Comparison of ENCODE assay signal across 8 mouse cellular contexts in the genomic region with DNA sequence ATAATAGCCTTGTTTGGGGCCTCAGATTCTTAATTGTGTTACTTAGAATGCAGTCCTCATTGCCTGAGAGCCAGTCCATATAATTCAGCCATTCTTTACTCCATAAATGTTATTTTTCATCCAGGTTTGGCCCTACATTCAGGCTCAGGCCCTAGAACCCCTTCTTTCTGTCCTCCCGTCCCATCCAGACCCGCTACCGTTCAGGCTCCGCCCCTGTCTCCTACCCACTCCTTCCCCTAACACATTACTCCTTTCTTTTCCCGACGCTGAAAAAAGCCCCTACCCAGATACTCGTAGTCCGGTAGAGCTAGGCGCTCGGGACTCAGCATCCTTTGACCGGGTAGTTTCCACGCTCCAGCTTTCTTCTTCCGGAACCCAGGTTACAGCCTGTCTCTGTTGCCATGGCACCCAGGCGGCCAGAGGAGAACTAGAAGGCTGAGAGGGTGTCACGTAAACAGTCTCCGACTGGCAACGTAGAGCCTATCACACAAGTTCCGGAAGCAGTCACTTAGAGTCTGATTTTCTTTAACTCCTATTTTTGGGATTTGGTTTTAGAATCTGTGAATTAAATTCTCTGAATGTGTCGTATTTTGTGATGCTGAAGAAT. TPM values are rescaled to one million over a fixed set of nuclear protein-coding genes. Genes with fewer than 3 reads are reported as not detected.
DNase-seq lines count a peak whose midpoint lies in the region; ATAC-seq and TF ChIP-seq lines count a peak whose summit lies in the region.

A gene (minus strand): TSS at position 419 of the 607 bp plus-strand sequence.

- peak within 1 kb of the TSS; percentile 56 for H3K4me3 ChIP-seq in cortical plate, adult 2 months (ENCODE audit: insufficient read depth, low read length)
- H3K4me3 ChIP-seq in hindbrain, postnatal 0 days (ENCODE audit: low read length) = peak within 1 kb of the TSS; percentile 58
- peak within 1 kb of the TSS; percentile 77 for H3K4me3 ChIP-seq in left cerebral cortex, adult 2 months
- H3K4me3 ChIP-seq in macrophage (ENCODE audit: inconsistent target) = peak within 1 kb of the TSS; percentile 67

- H3K4me1 ChIP-seq in cortical plate, adult 2 months (ENCODE audit: control insufficient read depth, insufficient read depth, low read length) = no peaks in the 10 kb centered on the region; the same call in 1 of the 2 replicates
- 0 out of 2 replicates have a peak, but pooled peaks cover 4% of the 10 kb centered on the region for H3K4me1 ChIP-seq in hindbrain, postnatal 0 days (ENCODE audit: insufficient read depth, low read length)

- intact Hi-C loops in left cerebral cortex, adult 2 months (cut with DNase I) = no loop called here

- peak; percentile 98 for ATAC-seq in hindbrain, postnatal 0 days

- H3K27me3 ChIP-seq in hindbrain, postnatal 0 days (ENCODE audit: insufficient read depth, low read length) = no peaks in the 10 kb centered on the region

- peak; percentile 54; the same call in 1 of the 2 replicates for TF ChIP-seq POLR2A in cortical plate, adult 2 months (IDR thresholded peaks at IDR 0.05; ENCODE audit: extremely low read depth, insufficient read depth, low read length)

- peak; percentile 95 for DNase-seq in adipocyte (ENCODE audit: low spot score)
- peak; percentile 81 to 85 for DNase-seq in gastrocnemius, adult 8-10 months (ENCODE audit: low spot score in 2 of 2)
- DNase-seq in hindbrain, postnatal 0 days (ENCODE audit: low spot score) = peak; percentile 95
- peak; percentile 84 to 85 for DNase-seq in left cerebral cortex, adult 2 months (ENCODE audit: extremely low spot score in 1 of 2, low spot score in 2 of 2)
- DNase-seq in retina, postnatal 7 days (ENCODE audit: low read depth, low spot score) = peak; percentile 83
- DNase-seq in urinary bladder, adult 18-20 months (ENCODE audit: low spot score in 2 of 2) = peak; percentile 70 to 74

- H3K27ac ChIP-seq in cortical plate, adult 2 months (ENCODE audit: insufficient read depth, low read length) = no peak within 1 kb of the TSS
- peak within 1 kb of the TSS; percentile 70 for H3K27ac ChIP-seq in hindbrain, postnatal 0 days
- peak within 1 kb of the TSS; percentile 77 for H3K27ac ChIP-seq in left cerebral cortex, adult 2 months
- H3K27ac ChIP-seq in macrophage = no peak within 1 kb of the TSS

- under 1% methylated on average over 19 of the region's 19 CpGs for WGBS in hindbrain, postnatal 0 days
- 6% methylated on average over 19 of the region's 19 CpGs for WGBS in macrophage (ENCODE audit: missing documents)

- no peaks in the 10 kb centered on the region for H3K79me2 ChIP-seq in macrophage (ENCODE audit: inconsistent target)

- peak within 1 kb of the TSS; percentile 57 for H3K9ac ChIP-seq in hindbrain, postnatal 0 days (replicated peaks; ENCODE audit: low read length)

- no peak for TF ChIP-seq CTCF in cortical plate, adult 2 months (IDR thresholded peaks at IDR 0.05; ENCODE audit: extremely low read depth, insufficient read depth, low read length)
- no peak for TF ChIP-seq CTCF in hindbrain, postnatal 0 days (IDR thresholded peaks at IDR 0.05; ENCODE audit: low read depth)
- TF ChIP-seq CTCF in left cerebral cortex, adult 2 months (IDR thresholded peaks at IDR 0.05) = no peak

- peak within 1 kb of the TSS; percentile 77 for H3K4me2 ChIP-seq in hindbrain, postnatal 0 days (ENCODE audit: low read depth, low read length)

- H3K9me3 ChIP-seq in hindbrain, postnatal 0 days (ENCODE audit: low read length) = no peaks in the 10 kb centered on the region

- H3K36me3 ChIP-seq in hindbrain, postnatal 0 days (ENCODE audit: insufficient read depth, low read length) = no peaks in the 10 kb centered on the region
- no peaks in the 10 kb centered on the region for H3K36me3 ChIP-seq in macrophage (ENCODE audit: inconsistent target)

RNA-seq across cellular contexts. Expression of the gene that starts here (rescaled TPM):
- polyA plus RNA-seq in cortical plate, adult 2 months (2012; rRNA removed) = 119 and 121 TPM in 2 replicates
- total RNA-seq in gastrocnemius, adult 8-10 months (2022) = 10 to 100 TPM; 15.2 to 21.6 (median 18.8) TPM
- 152 and 175 TPM in 2 replicates for total RNA-seq in hindbrain, postnatal 0 days (2014; rRNA removed)
- polyA plus RNA-seq in hindbrain, postnatal 0 days (2015; fragmentation: Nextera tagmentation; extraction: Ambion mirVana) = 136 and 141 TPM in 2 replicates
- total RNA-seq in left cerebral cortex, adult 2 months (2021) = 100 to 1,000 TPM in 1 of 2 experiments, 10 to 100 TPM in 1; 90.6 to 107 TPM
- 10 to 100 TPM in 18 of 26 experiments, 1 to 10 TPM in 7, not detected in 1; 1.4 to 23.9 (median 12.6) TPM for total RNA-seq in macrophage (2018; cell fraction: chromatin; rRNA removed)
- 1 to 10 TPM; 3.8 to 8.2 (median 6.0) TPM for total RNA-seq in macrophage (2018; cell fraction: cytosol; rRNA removed)
- 10 to 100 TPM in 7 of 26 experiments, 1 to 10 TPM in 19; 2.0 to 15.3 (median 8.1) TPM for total RNA-seq in macrophage (2018; cell fraction: nucleus; rRNA removed)
- polyA plus RNA-seq in macrophage (2018) = 4.8 to 7.1 TPM (median 5.0 TPM) in 3 replicates

Comparison
In these comparisons a context has a peak if more than half of its experiments do, and no peak if none do; other contexts are left out.
1. RNA of the gene that starts here (polyA plus RNA-seq): 136 to 141 TPM in hindbrain, postnatal 0 days and 119 to 121 TPM in cortical plate, adult 2 months; 4.8 to 7.1 TPM in macrophage; every median in the first group is over 10 times any median in the second.
2. H3K27ac ChIP-seq: peak in hindbrain, postnatal 0 days (single experiment) and left cerebral cortex, adult 2 months (single experiment); none in cortical plate, adult 2 months (single experiment) and macrophage (single experiment).
3. Peak in every context shown above with its lines, with median percentiles within 50 percentile points of each other: DNase-seq and H3K4me3 ChIP-seq.